Mouse (Mus musculus) A20 (cell line): Measurements from ENCODE around the gene Gm13101.
"Not testable (repeated sequence)": the region's sequence is repeated elsewhere in the genome, so short reads cannot be mapped to it uniquely, and the experiment has no call there.

Experiments used
- DNase-seq: peaks from one replicate; pipeline ENCODE4 v3.0.0-alpha.2; 2011; ENCODE audit warnings: low read depth, low spot score

Gm13101 gene

DNA sequence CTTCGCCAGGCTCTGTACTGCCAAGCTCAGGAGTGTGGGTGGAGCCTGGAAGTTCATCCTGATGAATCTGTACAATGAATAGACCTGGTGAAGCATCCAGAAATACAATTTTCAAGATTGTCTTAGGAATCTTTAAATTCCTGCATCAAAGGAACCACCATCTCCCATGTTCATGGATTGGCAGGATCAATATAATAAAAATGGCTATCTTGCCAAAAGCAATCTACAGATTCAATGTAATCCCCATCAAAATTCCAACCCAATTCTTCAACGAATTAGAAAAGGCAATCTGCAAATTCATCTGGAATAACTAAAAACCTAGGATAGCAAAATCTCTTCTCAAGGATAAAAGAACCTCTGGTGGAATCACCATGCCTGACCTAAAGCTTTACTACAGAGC is at the start of gene Gm13101:
Gm13101 (minus strand) TSS at position 101 of the 400 bp plus-strand sequence.
- DNase-seq: not testable (repeated sequence)

DNA sequence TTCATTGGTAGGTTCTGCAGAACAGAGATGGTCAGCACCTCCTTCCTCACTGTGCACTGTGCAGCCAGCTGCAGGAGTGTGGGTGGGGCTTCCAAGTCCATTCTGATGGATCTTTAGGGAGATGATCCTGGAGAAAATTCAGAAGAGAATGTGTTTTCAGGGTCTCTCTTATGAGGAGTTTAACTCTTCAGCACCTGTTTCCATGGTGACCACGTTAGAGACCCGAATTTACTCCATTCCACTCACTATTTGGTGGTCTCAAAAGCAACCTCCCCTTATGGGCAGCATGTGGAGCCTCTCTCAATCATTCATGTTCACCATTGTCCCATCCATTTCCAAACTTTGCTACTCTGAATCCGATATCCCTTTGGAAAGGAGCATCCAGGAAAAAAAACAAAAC is 27.5 kb upstream of the Gm13101 start, which contains the start of gene Pramef17:
Pramef17 (minus strand) TSS at position 101 of the 400 bp plus-strand sequence.
- DNase-seq: not testable (repeated sequence)

DNA sequence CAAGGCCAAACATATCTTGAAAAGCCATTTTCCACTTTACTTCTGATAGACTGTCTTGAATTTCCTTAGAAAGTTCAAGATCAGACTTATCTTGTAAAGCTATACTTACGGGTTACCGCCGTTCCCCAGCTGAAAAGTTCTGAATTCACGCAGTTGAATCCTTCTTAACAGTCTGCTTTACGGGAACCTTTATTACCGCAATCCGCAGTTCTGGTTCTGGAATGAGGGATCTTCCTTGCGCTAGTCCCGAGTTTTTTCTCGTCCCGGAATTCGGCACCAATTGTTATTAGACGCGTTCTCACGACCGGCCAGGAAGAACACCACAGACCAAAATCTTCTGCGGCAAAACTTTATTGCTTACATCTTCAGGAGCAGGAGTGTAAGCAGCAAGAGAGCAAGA is 21.4 kb upstream of the Gm13101 start:
- DNase-seq: not testable (repeated sequence)

DNA sequence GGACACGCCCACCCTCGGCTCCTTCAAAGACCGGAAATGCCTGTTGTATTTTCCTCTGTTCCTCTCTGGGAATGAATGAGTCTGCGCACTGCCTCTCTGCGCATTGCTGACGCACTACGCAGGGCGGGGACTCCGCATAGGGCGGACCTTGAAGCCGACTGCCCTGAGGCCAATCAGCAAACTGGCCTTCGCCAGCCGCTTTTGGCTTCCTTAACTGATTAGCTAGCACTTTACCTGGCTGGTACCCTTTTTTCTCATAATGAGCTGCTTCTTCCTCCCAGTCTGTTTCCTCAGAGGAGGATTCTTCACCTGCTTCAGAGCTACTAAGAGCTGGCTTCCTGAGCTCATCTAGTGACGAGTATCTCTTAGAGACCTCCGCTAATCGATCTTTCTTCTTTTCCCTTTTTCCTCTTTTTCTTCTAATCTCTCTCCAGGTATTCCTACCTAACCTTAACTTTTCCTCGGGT is 20.8 kb upstream of the Gm13101 start:
- DNase-seq: not testable (repeated sequence)

DNA sequence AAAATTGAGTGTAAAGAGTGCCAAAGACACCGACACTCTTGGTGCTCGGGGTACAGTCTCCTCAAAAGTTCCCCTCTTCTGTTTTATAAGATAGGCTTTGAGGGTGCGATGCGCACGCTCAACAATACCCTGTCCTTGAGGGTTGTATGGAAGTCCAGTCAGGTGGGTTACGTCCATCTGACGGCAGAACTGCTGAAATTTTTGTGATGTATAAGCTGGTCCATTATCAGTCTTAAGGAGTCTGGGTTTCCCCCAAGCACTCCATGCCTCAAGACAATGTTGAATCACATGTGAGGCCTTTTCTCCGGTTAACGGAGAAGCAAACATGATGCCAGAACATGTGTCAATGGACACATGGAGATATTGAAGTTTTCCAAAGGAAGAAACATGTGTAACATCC is 19.0 kb upstream of the Gm13101 start:
- DNase-seq: not testable (repeated sequence)

DNA sequence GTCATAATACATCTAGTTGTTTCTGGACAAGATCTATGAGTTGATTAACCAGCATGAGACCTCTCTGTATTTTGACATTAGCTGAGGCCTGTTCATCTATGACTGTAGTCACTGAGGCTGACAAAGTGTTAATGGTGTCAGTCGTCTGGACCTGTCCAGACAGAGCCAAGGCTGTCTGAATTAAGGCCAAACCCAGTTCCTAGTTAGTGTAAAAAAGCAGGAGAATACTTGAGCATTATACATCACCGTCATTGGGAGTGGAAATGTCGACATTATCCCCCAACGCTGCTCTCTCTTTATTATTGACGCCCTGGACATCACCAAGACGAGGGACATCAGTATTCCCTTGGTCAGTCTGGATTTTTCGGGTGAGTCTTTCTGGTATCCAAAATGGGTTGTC is 18.4 kb upstream of the Gm13101 start:
- DNase-seq: not testable (repeated sequence)

DNA sequence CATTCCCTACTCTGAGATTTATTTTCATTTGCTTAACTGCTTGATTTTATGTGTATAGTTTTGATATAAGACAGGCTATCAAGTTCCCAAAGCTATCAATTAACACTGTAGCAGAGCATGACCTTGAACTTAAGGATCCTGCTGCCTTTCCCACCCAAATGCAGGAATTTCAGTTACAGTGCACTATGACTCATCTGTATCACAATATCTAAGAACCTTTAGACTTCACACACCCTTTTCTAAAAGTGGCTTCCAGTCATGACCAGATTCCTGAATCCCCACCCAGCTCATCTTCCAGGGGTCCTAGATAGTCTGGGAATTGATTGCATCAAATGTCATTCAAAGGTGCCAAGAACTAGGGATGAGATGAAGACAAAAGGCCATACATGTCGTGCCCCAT is 16.7 kb upstream of the Gm13101 start:
- DNase-seq: not testable (repeated sequence)

DNA sequence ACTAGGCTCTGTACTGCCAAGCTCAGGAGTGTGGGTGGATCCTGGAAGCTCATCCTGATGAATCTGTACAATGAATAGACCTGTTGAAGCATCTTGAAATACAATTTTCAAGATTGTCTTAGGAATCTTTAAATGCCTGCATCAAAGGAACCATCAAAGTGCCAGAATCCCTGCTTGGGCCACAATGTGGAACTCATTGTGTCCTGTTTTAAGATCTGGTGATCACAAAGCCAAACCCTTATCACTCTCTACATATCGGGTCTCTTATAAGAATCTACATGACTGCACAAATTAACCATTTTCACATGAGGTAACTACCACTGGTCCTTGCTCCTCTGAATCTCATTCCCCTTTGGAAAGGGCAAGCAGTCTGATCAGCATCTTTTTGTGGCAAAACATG is 15.8 kb downstream of the Gm13101 start, which contains the start of gene Pramef25:
Pramef25 (minus strand) TSS at position 101 of the 400 bp plus-strand sequence.
- DNase-seq: not testable (repeated sequence)
